Mouse (Mus musculus) embryonic facial prominence, embryonic 14.5 days (tissue): ENCODE results near the gene Macrod1. TPM values are rescaled to one million over a fixed set of nuclear protein-coding genes. Genes with fewer than 3 reads are reported as not detected.

Experiments
- ATAC-seq: fragments of 200-750 bp; cut with Nextera tagmentation; 2 replicates; pipeline ENCODE4 v1.8.0; 2017; ENCODE audit warnings: low read depth, moderate number of reproducible peaks, moderate TSS enrichment
- DNase-seq: peaks from one replicate; pipeline ENCODE4 v3.0.0-alpha.2; 2015; ENCODE audit warnings: low spot score
- H3K27ac ChIP-seq: fragments of 300-500 bp; sonication (generic); replicated peaks from 2 replicates; pipeline ENCODE4 v1.5.1; 2014; ENCODE audit warnings: low read depth, mild to moderate bottlenecking, low read length, moderate library complexity
- H3K27me3 ChIP-seq: fragments of 300-500 bp; sonication (generic); replicated peaks from 2 replicates; pipeline ENCODE4 v1.6.1; 2014; ENCODE audit warnings: low read length; ENCODE audit not compliant: control insufficient read depth, insufficient read depth
- H3K36me3 ChIP-seq: fragments of 300-500 bp; sonication (generic); 2 replicates; pipeline ENCODE4 v1.6.1; 2014; ENCODE audit warnings: low read length, mixed read lengths; ENCODE audit not compliant: control insufficient read depth, insufficient read depth
- H3K4me1 ChIP-seq: fragments of 300-500 bp; sonication (generic); 2 replicates; pipeline ENCODE4 v1.6.1; 2014; ENCODE audit warnings: antibody characterized with exemption, low read length; ENCODE audit not compliant: control insufficient read depth, insufficient read depth
- H3K4me2 ChIP-seq: fragments of 300-500 bp; sonication (generic); 2 replicates; pipeline ENCODE4 v1.6.1; 2014; ENCODE audit warnings: low read depth, mild to moderate bottlenecking, low read length, moderate library complexity, mixed read lengths
- H3K4me3 ChIP-seq: fragments of 300-500 bp; sonication (generic); 2 replicates; pipeline ENCODE4 v1.5.1; 2014; ENCODE audit warnings: low read depth, mild to moderate bottlenecking, low read length
- H3K9ac ChIP-seq: fragments of 300-500 bp; sonication (generic); 2 replicates; pipeline ENCODE4 v1.6.1; 2014; ENCODE audit warnings: low read depth, mild to moderate bottlenecking, low read length, moderate library complexity, mixed read lengths
- H3K9me3 ChIP-seq: fragments of 300-500 bp; sonication (generic); 2 replicates; pipeline ENCODE4 v1.6.1; 2016; ENCODE audit warnings: low read length; ENCODE audit not compliant: control insufficient read depth
- WGBS: fragments of 180-500 bp; shearing (Covaris S2); extraction: QIAGEN DNeasy Blood & Tissue Kit; methylation state at CpG from one replicate; pipeline ENCODE4 v1.1.7; 2014; 5-methylcytosine and 5-hydroxymethylcytosine counted together
- polyA plus RNA-seq: library from polyadenylated mRNA; unstranded; fragments of >200 nt; fragmentation: Nextera tagmentation; extraction: Ambion mirVana; gene quantifications from 2 replicates; pipeline ENCODE4 v1.2.1, GENCODE M21; 2014

Gene Macrod1
- polyA plus RNA-seq, 1 experiment from 2014 or later: 30.3 TPM

- no peaks in the 10 kb centered on the region for H3K36me3 ChIP-seq
- no peak overlapping the region for H3K9ac ChIP-seq
- no peaks in the 10 kb centered on the region for H3K27me3 ChIP-seq
- H3K4me2 ChIP-seq: no peak overlapping the region
- WGBS: 70% methylated on average over 11 of the region's 11 CpGs
- no peak overlapping the region for H3K4me3 ChIP-seq
- ATAC-seq: no peak
- H3K4me1 ChIP-seq: 0 out of 2 replicates have a peak, but pooled peaks cover 4% of the 10 kb centered on the region
- H3K27ac ChIP-seq: no peak overlapping the region
- no peaks in the 10 kb centered on the region for H3K9me3 ChIP-seq
- no peak for DNase-seq
Observed at GRCm38 (mm10) chr19:7121252-7121651, 64.6 kb downstream of the Macrod1 start.

DNA sequence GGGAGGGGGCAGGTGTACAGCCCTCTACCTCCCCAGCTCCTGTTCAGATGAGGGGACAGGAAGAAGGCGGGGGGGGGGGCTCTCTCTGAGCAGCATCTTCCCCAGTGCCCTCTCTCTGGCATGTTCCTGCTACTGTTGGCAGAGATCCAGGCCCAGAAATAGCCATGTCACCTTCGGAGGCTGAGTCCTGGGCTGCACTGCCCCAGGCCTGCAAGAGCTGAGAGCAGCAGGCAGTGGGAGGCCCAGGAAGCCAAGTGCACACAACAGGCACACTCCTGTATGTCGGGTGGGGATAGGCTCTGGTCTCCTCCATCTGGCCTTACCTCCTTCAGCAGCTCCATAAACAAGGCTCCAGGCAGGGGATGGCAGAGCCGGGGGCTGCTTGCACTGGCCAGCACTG lies 65.7 kb downstream of the Macrod1 start:
- H3K4me2 ChIP-seq: no peak overlapping the region
- H3K9ac ChIP-seq: no peak overlapping the region
- no peak overlapping the region for H3K4me3 ChIP-seq
- DNase-seq (no peak), ATAC-seq (peak; percentile 13; the same call in 1 of the 2 replicates)
- H3K27me3 ChIP-seq: no peaks in the 10 kb centered on the region
- H3K4me1 ChIP-seq: 0 out of 2 replicates have a peak, but pooled peaks cover 4% of the 10 kb centered on the region
- H3K36me3 ChIP-seq: no peaks in the 10 kb centered on the region
- H3K9me3 ChIP-seq: no peaks in the 10 kb centered on the region
- H3K27ac ChIP-seq: no peak overlapping the region
- WGBS: 51% methylated on average over 3 of the region's 4 CpGs

- no peaks in the 10 kb centered on the region for H3K27me3 ChIP-seq
- no peak overlapping the region for H3K4me2 ChIP-seq
- 0 out of 2 replicates have a peak, but pooled peaks cover 4% of the 10 kb centered on the region for H3K4me1 ChIP-seq
- 0 out of 2 replicates have a peak overlapping the region, but pooled peaks have one; percentile 16 for H3K9ac ChIP-seq
- peak; percentile 22; the same call in 1 of the 2 replicates for ATAC-seq
- no peaks in the 10 kb centered on the region for H3K9me3 ChIP-seq
- WGBS: 38% methylated on average over 10 of the region's 10 CpGs
- no peak overlapping the region for H3K4me3 ChIP-seq
- no peak for DNase-seq
- H3K27ac ChIP-seq: no peak overlapping the region
- H3K36me3 ChIP-seq: no peaks in the 10 kb centered on the region
Observed at GRCm38 (mm10) chr19:7122698-7123306, 66.2 kb downstream of the Macrod1 start.

DNA sequence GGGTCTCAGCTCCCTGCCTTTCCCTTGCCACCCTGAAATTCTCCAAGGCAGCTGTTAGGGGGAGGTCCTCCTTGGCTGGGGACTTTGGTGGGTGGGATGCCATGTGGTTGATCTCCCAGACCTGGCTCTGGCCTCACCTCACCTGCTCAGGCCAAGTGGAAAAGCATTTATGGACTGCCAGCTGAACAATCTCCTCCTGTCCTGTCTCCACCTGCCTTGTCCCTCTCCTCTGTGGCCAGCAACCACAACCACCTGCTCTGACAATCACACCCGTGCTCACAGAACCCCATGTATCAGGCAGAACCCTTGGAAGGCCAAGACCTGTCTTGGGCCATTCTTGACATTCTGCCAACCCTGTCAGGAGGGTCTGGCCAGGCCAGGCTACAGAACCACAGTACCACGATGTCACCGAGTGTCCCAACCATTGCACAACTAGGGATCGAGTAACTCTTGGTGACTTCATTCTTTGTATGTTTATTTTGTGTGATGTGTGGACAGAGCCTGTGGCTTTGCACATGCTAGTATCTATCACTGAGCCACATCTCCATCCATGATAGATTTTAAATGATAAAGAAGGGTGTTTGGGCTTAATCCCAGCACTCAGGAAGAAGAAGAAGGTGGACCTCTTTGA lies 69.0 kb downstream of the Macrod1 start:
- peaks cover 20% of the 10 kb centered on the region; the same call in 1 of the 2 replicates for H3K4me1 ChIP-seq
- no peak for ATAC-seq
- DNase-seq: no peak

DNA sequence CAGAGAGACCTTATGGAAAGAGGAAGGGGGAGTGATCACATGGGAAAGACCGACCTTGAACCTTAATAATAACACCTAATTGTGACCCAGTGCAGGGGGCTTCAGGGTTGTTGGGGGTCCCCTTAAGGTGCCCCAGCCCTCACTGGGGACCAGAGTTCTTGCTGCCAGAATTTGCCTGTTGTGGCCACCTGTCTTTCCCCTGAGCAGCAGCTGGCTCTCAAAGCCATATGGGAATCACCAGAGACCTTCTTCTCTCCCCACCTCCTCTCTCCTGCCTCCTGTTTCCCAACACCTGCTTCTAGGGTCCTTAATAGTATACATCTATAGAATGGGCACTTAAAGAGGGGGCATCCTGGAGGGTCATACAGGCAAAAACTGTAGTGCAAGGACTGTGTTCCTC lies 69.6 kb downstream of the Macrod1 start:
- Histone ChIP-seq H3K4me1 (peaks cover 20% of the 10 kb centered on the region; the same call in 1 of the 2 replicates), H3K4me2 (no peak overlapping the region), H3K9me3 (no peaks in the 10 kb centered on the region), H3K27ac (no peak overlapping the region), H3K27me3 (no peaks in the 10 kb centered on the region), H3K4me3 (no peak overlapping the region), H3K9ac (no peak overlapping the region), H3K36me3 (no peaks in the 10 kb centered on the region)
- DNase-seq: no peak
- WGBS: 44% methylated on average over 1 of the region's 1 CpGs
- ATAC-seq: no peak

More for the DNA sequence above, 69.0 kb downstream of the Macrod1 start:
- Histone ChIP-seq H3K4me2 (no peak overlapping the region), H3K9me3 (no peaks in the 10 kb centered on the region), H3K36me3 (no peaks in the 10 kb centered on the region), H3K27me3 (no peaks in the 10 kb centered on the region), H3K9ac (no peak overlapping the region), H3K4me3 (no peak overlapping the region), H3K27ac (no peak overlapping the region)
- WGBS: 72% methylated on average over 4 of the region's 4 CpGs

GRCm38 (mm10) chr19:7126933-7127332 lies 70.3 kb downstream of the Macrod1 start:
- H3K27me3 ChIP-seq: no peaks in the 10 kb centered on the region

DNA sequence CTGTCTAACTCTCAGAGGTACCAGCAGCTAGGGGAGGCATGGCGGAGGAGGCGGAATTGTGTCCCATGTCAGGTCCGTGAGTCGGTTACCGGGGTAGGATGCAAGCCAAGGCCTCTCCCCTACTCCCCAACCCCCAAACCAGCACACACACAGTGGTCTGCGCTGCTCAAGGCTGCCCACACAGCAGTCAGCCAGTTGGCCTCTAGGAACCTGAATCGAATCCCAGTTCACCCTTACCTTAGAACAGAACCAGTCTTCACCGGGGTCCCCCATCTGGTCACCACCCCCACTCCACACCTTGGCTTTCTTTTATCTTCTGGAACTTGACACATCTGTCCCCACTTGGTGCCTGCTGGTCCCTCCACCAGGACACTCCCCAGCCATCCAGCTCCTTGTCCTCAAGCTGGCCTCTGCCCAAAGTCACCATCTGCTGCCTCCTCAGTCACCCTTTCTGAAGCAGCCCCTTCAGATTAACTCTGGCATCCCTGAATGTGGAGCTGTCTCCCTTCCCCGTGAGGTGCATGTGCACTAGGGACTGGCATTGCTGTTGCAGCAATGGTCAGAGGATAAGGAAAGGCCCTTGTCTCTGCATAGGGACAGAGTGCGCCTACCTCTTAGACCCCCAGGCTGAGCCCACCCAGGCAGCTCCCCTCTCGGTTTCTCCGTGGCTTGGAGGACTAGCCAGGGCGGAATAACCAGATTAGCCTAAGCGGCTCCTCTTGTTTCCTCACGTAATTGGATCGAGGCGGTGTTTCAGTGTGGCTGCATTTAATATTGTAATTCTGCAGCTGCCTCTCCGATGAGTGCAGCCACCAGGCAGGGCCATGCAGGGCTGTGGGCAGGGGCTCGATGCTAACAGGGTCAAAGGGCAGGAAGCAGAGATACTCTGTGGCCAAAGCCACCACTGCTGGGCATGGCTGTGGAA lies 72.2 kb downstream of the Macrod1 start:
- H3K27me3 ChIP-seq: no peaks in the 10 kb centered on the region
- H3K4me1 ChIP-seq: peaks cover 18% of the 10 kb centered on the region; the same call in 1 of the 2 replicates
- H3K27ac ChIP-seq: no peak overlapping the region
- H3K9me3 ChIP-seq: no peaks in the 10 kb centered on the region
- peak; percentile 89 for DNase-seq
- no peaks in the 10 kb centered on the region for H3K36me3 ChIP-seq
- H3K4me2 ChIP-seq: no peak overlapping the region
- WGBS: 43% methylated on average over 19 of the region's 19 CpGs
- H3K4me3 ChIP-seq: no peak overlapping the region
- peak; percentile 65; the same call in 1 of the 2 replicates for ATAC-seq
- peak overlapping the region; percentile 48; the same call in 1 of the 2 replicates for H3K9ac ChIP-seq

More at GRCm38 (mm10) chr19:7126933-7127332, 70.3 kb downstream of the Macrod1 start:
- ATAC-seq (no peak), DNase-seq (no peak)
- Histone ChIP-seq H3K36me3 (no peaks in the 10 kb centered on the region), H3K9ac (no peak overlapping the region), H3K4me3 (no peak overlapping the region), H3K4me2 (no peak overlapping the region), H3K27ac (no peak overlapping the region), H3K4me1 (peaks cover 20% of the 10 kb centered on the region; the same call in 1 of the 2 replicates), H3K9me3 (no peaks in the 10 kb centered on the region)
- 57% methylated on average over 2 of the region's 2 CpGs for WGBS

GRCm38 (mm10) chr19:7130317-7130716 lies 73.7 kb downstream of the Macrod1 start:
- Histone ChIP-seq H3K9me3 (no peaks in the 10 kb centered on the region), H3K4me2 (no peak overlapping the region), H3K4me3 (no peak overlapping the region), H3K27ac (no peak overlapping the region), H3K9ac (no peak overlapping the region), H3K27me3 (no peaks in the 10 kb centered on the region), H3K36me3 (no peaks in the 10 kb centered on the region), H3K4me1 (peaks cover 33% of the 10 kb centered on the region)
- WGBS: 71% methylated on average over 11 of the region's 11 CpGs
- no peak for ATAC-seq
- no peak for DNase-seq
